Mouse (Mus musculus): ENCODE measurements around the gene Ets2.
"Not testable (repeated sequence)": the region's sequence is repeated elsewhere in the genome, so short reads cannot be mapped to it uniquely, and the experiment has no call there.

Ets2 gene

DNA sequence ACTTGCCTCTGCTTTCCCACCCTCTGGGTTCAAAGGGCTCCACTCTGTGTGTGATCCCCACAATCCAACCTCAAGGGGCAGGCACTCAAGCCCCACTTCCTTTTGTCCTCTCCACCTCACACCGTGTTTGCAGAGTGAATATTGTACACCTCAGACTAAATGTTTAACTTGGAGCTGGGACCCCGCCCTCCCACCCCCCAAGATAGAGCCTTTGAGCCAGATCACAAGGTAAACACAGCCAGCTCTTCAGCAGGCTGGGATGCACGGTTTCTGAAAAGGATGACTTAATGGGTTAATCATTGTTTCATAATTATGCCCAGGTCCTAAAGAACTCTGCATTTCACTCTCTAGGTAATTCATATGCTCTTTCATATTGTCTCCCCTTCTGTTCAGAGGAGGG is 2.2 kb upstream of the Ets2 start:
- no peak for DNase-seq (ENCODE audit: low read depth, low spot score)

GRCm38 (mm10) chr16:95700224-95700623 is 1.7 kb upstream of the Ets2 start:
- DNase-seq (ENCODE audit: low read depth, low spot score) = no peak

- no peak for DNase-seq (ENCODE audit: low read depth, low spot score)
Measured at GRCm38 (mm10) chr16:95702562-95703545, 979 bp downstream of the Ets2 start.

GRCm38 (mm10) chr16:95703958-95704357 is 2.1 kb downstream of the Ets2 start:
- no peak for DNase-seq (ENCODE audit: low read depth, low spot score)

GRCm38 (mm10) chr16:95704662-95705330 is 2.9 kb downstream of the Ets2 start:
- DNase-seq (ENCODE audit: low read depth, low spot score) = no peak

DNA sequence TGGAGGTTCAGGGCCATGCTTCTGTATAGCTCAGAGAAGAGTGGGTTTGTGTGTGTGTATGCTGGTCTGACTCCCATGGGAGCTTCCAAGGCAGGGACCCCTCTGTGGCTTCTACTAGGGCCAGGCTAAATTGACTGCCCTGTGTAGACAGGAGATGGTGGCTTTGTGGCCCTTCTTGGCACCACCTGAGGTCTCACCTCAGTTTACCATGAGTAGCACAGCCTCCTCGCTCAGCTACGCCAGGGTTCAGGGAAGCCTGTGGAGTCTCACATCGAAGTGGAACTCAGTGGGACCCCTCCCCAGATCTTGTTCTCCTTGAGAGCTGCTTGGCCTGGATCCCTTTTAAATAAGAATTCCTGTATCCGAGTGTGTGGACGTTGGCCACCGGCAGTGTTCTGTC is 3.9 kb downstream of the Ets2 start:
- DNase-seq (ENCODE audit: low read depth, low spot score) = no peak

- DNase-seq (ENCODE audit: low read depth, low spot score) = no peak
Measured at GRCm38 (mm10) chr16:95708211-95709004, 6.5 kb downstream of the Ets2 start.

DNA sequence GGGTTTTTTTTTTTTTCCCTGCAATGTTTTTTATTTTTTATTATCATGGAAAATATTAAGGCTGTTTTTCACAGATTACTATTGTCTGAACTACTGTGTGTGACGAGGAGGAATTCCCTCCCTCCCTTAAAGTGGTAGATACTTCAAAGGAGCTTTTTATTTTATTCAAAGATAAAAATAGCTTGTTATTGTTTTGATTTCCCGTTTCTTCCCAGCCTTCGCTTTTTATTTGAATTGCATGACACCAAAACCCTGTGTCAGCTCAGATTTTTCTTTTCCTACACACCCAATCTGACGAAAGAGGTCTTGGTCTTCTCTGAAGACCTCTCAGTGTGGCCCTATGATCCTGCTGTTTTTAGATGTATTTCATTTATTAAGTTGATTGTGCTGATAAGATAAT is 7.3 kb downstream of the Ets2 start:
- DNase-seq (ENCODE audit: low read depth, low spot score) = no peak

DNA sequence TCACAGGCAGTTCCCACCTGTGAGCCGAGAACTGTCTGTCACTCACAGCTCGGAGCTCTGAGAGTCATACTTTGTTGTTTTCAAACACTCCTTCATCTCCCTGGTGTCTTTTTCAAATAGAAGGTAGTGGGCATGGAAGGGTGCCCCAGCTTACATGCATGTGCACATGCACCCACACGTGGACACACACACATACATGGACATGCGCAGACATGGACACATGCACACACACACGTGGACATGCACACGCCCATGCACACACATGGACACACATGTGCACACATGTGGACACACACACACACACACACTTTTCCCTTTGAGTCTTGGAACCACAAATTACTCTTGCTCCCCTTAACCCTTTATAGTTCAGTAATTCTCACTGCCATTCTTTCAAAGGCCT is 8.3 kb downstream of the Ets2 start:
- DNase-seq (ENCODE audit: low read depth, low spot score) = no peak

GRCm38 (mm10) chr16:95712121-95712520 is 10.2 kb downstream of the Ets2 start:
- no peak for DNase-seq (ENCODE audit: low read depth, low spot score)

- not testable (repeated sequence) for DNase-seq (ENCODE audit: low read depth, low spot score)
Measured at GRCm38 (mm10) chr16:95713077-95713476, 11.2 kb downstream of the Ets2 start.

- DNase-seq (ENCODE audit: low read depth, low spot score) = no peak
Measured at GRCm38 (mm10) chr16:95715026-95715425, 13.2 kb downstream of the Ets2 start.

- no peak for DNase-seq (ENCODE audit: low read depth, low spot score)
Measured at GRCm38 (mm10) chr16:95716061-95716706, 14.3 kb downstream of the Ets2 start.

DNA sequence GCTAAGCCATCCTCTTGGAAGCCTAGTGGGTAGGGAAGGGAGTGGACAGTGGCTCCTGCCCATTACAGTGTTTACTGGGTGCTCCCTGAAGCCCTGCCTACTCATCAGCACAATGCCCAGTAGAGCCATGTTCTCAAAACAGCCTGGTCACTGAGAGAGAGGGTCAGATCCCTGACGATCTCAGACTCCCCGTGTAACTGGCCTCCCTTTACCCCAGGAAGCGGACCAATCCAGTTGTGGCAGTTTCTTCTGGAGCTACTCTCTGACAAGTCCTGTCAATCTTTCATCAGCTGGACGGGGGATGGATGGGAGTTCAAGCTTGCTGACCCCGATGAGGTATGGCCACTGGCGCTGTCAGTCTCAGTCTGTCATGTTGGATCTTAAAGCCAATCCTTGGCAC is 15.8 kb downstream of the Ets2 start:
- DNase-seq (ENCODE audit: low read depth, low spot score) = no peak

DNA sequence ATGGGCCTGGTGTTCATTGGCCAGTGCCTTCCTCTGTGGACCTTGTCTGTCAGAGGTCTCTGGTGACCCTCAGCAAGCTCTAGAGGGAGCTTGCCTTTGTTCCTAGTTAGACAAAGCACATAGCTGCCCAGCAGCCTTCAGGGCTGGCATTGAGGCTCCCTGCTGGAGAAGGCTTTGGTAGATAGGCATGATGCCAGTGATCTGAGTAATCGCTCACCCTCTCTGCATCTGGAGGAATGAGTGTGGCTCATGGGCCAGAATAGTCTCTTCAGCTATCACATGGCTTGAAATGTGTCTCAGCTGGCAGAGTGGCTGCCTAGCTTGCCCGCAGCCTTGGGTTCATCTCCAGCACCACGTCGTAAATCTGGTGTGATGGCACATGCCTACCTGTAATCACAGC is 16.2 kb downstream of the Ets2 start:
- no peak for DNase-seq (ENCODE audit: low read depth, low spot score)

DNA sequence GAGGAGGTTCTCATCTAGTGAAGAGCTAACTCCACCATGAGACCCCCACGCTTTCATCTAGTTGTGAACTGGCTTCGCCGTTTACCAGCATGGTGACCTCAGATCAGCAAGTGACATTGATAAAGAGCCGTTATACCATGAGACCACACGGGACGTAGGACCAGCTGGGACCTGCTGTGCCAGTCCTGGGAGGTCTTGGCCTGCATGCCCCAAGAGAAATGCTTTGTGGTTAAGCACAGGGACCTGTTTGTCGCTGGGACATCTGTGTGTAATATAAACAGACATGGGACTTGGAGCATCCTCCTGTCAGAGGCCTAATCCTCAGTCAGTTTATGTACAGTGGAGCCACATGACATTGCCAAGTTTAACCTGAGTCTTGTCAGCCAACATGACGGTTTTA is 18.7 kb downstream of the Ets2 start:
- DNase-seq (ENCODE audit: low read depth, low spot score) = no peak

DNA sequence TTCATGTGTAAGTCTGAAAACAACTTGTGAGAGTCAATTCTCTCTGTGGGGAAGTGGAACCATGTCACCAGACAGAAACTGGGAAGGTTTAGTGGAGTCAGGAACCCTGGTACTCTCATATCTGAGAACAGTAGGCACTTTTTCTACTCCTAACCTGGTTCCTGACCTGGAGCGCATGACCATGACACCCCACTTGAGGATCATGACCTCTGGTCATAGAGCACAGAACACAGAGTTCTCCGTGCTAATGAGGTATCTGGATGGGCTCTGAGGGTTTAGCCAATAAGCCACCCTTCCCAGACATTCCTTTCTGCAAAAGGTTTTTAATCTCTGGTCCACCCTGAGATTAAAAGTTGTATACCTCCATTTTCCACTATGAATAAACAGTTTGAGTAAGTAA is 22.4 kb downstream of the Ets2 start:
- no peak for DNase-seq (ENCODE audit: low read depth, low spot score)

GRCm38 (mm10) chr16:95724776-95725175 is 22.9 kb downstream of the Ets2 start:
- DNase-seq (ENCODE audit: low read depth, low spot score) = no peak

DNA sequence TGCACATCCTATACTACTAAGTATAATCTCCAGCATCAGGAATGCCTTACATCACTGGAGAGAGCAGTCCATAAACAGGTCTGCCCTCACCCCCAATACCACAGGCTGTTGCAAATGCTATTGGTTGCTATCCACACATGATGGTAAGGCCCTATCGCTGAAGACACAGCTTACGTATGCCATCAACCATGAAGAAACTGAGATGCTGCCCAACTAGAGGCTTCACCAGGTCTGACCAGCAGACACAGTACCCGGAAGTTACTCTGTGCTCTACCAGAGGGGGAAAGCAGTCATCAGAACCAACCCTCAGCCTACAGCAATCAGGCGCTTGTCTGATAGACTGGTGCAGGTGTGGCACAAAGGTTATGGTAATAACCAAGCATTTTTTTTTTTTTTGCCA is 24.9 kb downstream of the Ets2 start:
- no peak for DNase-seq (ENCODE audit: low read depth, low spot score)

- no peak for DNase-seq (ENCODE audit: low read depth, low spot score)
Measured at GRCm38 (mm10) chr16:95728453-95729435, 26.9 kb downstream of the Ets2 start.

Measured in c-Kit-negative CD71-positive TER-119-positive erythroid progenitor cells, embryonic 14.5 days (primary cell).